Mouse (Mus musculus): Measurements from ENCODE around the gene Padi6.

Gene Padi6

GRCm38 (mm10) chr4:140742543-140742942 is at the start of gene Padi6:
Padi6 (minus strand) TSS chr4:140742643.
- in situ Hi-C loops (cut with MseI, MboI): no loop called here

GRCm38 (mm10) chr4:140791071-140791470 is 48.6 kb upstream of the Padi6 start:
- in situ Hi-C loops (cut with MseI, MboI): no loop called here

GRCm38 (mm10) chr4:140789983-140790382 is 47.5 kb upstream of the Padi6 start:
- in situ Hi-C loops (cut with MseI, MboI): loop anchor here (5.0 kb wide), 1 partner anchor 112 kb away; no protein-coding TSS in a partner anchor

GRCm38 (mm10) chr4:140788983-140789382 is 46.5 kb upstream of the Padi6 start:
- in situ Hi-C loops (cut with MseI, MboI): loop anchor here (5.0 kb wide), 1 partner anchor 113 kb away; no protein-coding TSS in a partner anchor

GRCm38 (mm10) chr4:140788264-140788663 is 45.8 kb upstream of the Padi6 start:
- in situ Hi-C loops (cut with MseI, MboI): loop anchor here (5.0 kb wide), 1 partner anchor 114 kb away; no protein-coding TSS in a partner anchor

- in situ Hi-C loops (cut with MseI, MboI): loop anchor here (5.0 kb wide), 1 partner anchor 115 kb away; no protein-coding TSS in a partner anchor
Observed at GRCm38 (mm10) chr4:140787414-140787813, 45.0 kb upstream of the Padi6 start.

GRCm38 (mm10) chr4:140785217-140785616 is 42.8 kb upstream of the Padi6 start:
- in situ Hi-C loops (cut with MseI, MboI): loop anchor here (5.0 kb wide), 1 partner anchor 117 kb away; no protein-coding TSS in a partner anchor

GRCm38 (mm10) chr4:140784292-140784945 is 42.0 kb upstream of the Padi6 start:
- in situ Hi-C loops (cut with MseI, MboI): no loop called here

- in situ Hi-C loops (cut with MseI, MboI): no loop called here
Observed at GRCm38 (mm10) chr4:140782821-140783220, 40.4 kb upstream of the Padi6 start.

GRCm38 (mm10) chr4:140780507-140780906 is 38.1 kb upstream of the Padi6 start:
- in situ Hi-C loops (cut with MseI, MboI): no loop called here

- in situ Hi-C loops (cut with MseI, MboI): no loop called here
Observed at GRCm38 (mm10) chr4:140779803-140780397, 37.5 kb upstream of the Padi6 start.

- in situ Hi-C loops (cut with MseI, MboI): no loop called here
Observed at GRCm38 (mm10) chr4:140776623-140777022, 34.2 kb upstream of the Padi6 start.

GRCm38 (mm10) chr4:140775876-140776275 is 33.4 kb upstream of the Padi6 start:
- in situ Hi-C loops (cut with MseI, MboI): no loop called here

- in situ Hi-C loops (cut with MseI, MboI): no loop called here
Observed at GRCm38 (mm10) chr4:140774893-140775292, 32.5 kb upstream of the Padi6 start.

- in situ Hi-C loops (cut with MseI, MboI): no loop called here
Observed at GRCm38 (mm10) chr4:140774025-140774800, 31.8 kb upstream of the Padi6 start, which contains the start of gene Padi4. Padi4 (minus strand) TSS chr4:140774236.

- in situ Hi-C loops (cut with MseI, MboI): no loop called here
Observed at GRCm38 (mm10) chr4:140771091-140771490, 28.6 kb upstream of the Padi6 start.

- in situ Hi-C loops (cut with MseI, MboI): no loop called here
Observed at GRCm38 (mm10) chr4:140770433-140770832, 28.0 kb upstream of the Padi6 start.

- in situ Hi-C loops (cut with MseI, MboI): no loop called here
Observed at GRCm38 (mm10) chr4:140768973-140769372, 26.5 kb upstream of the Padi6 start.

GRCm38 (mm10) chr4:140765936-140766335 is 23.5 kb upstream of the Padi6 start:
- in situ Hi-C loops (cut with MseI, MboI): no loop called here

- in situ Hi-C loops (cut with MseI, MboI): no loop called here
Observed at GRCm38 (mm10) chr4:140763158-140763557, 20.7 kb upstream of the Padi6 start.

- in situ Hi-C loops (cut with MseI, MboI): no loop called here
Observed at GRCm38 (mm10) chr4:140761601-140762000, 19.2 kb upstream of the Padi6 start.

- in situ Hi-C loops (cut with MseI, MboI): no loop called here
Observed at GRCm38 (mm10) chr4:140755811-140756210, 13.4 kb upstream of the Padi6 start.

Measured in mouse trophoblast stem cell (cell line).